Mouse (Mus musculus) embryonic facial prominence, embryonic 11.5 days (tissue): ENCODE data around the gene 1700001P01Rik. TPM values are rescaled to one million over a fixed set of nuclear protein-coding genes. Genes with fewer than 3 reads are reported as not detected.
"Not testable (repeated sequence)": the region's sequence is repeated elsewhere in the genome, so short reads cannot be mapped to it uniquely, and the experiment has no call there.

Experiments
- ATAC-seq: fragments of 200-750 bp; cut with Nextera tagmentation; replicated peaks from 2 replicates; pipeline ENCODE4 v1.8.0; 2017; ENCODE audit warnings: low read depth; ENCODE audit not compliant: insufficient number of reproducible peaks, low FRiP score, low TSS enrichment
- DNase-seq: peaks from one replicate; pipeline ENCODE4 v3.0.0-alpha.2; 2015; ENCODE audit warnings: low spot score
- H3K27ac ChIP-seq: fragments of 300-500 bp; sonication (generic); replicated peaks from 2 replicates; pipeline ENCODE4 v1.5.1; 2014; ENCODE audit warnings: mild to moderate bottlenecking, low read depth, low read length, control low read depth
- H3K27me3 ChIP-seq: fragments of 300-500 bp; sonication (generic); 2 replicates; pipeline ENCODE4 v1.6.1; 2014; ENCODE audit warnings: mild to moderate bottlenecking, low read length, moderate library complexity, mixed read lengths; ENCODE audit not compliant: control insufficient read depth, insufficient read depth
- H3K36me3 ChIP-seq: fragments of 300-500 bp; sonication (generic); replicated peaks from 2 replicates; pipeline ENCODE4 v1.6.1; 2014; ENCODE audit warnings: low read depth, mild to moderate bottlenecking, low read length, moderate library complexity, mixed read lengths; ENCODE audit not compliant: control insufficient read depth, insufficient read depth
- H3K4me1 ChIP-seq: fragments of 300-500 bp; sonication (generic); 2 replicates; pipeline ENCODE4 v1.6.1; 2014; ENCODE audit warnings: low read length, mixed read lengths; ENCODE audit not compliant: control insufficient read depth, insufficient read depth
- H3K4me2 ChIP-seq: fragments of 300-500 bp; sonication (generic); 2 replicates; pipeline ENCODE4 v1.6.1; 2014; ENCODE audit warnings: low read depth, mild to moderate bottlenecking, control low read depth, low read length, moderate library complexity
- H3K4me3 ChIP-seq: fragments of 300-500 bp; sonication (generic); 2 replicates; pipeline ENCODE4 v1.5.1; 2014; ENCODE audit warnings: low read depth, low read length, control low read depth
- H3K9ac ChIP-seq: fragments of 300-500 bp; sonication (generic); replicated peaks from 2 replicates; pipeline ENCODE4 v1.6.1; 2014; ENCODE audit warnings: mild to moderate bottlenecking, control low read depth, low read length
- H3K9me3 ChIP-seq: fragments of 300-500 bp; sonication (generic); replicated peaks from 2 replicates; pipeline ENCODE4 v1.6.1; 2016; ENCODE audit warnings: mild to moderate bottlenecking, low read length, inconsistent platforms, mixed read lengths; ENCODE audit not compliant: control insufficient read depth
- WGBS: fragments of 180-500 bp; shearing (Covaris S2); extraction: QIAGEN DNeasy Blood & Tissue Kit; methylation state at CpG from one replicate; pipeline ENCODE4 v1.1.7; 2014; 5-methylcytosine and 5-hydroxymethylcytosine counted together
- polyA plus RNA-seq: library from polyadenylated mRNA; unstranded; fragments of >200 nt; fragmentation: Nextera tagmentation; extraction: Ambion mirVana; gene quantifications from 2 replicates; pipeline ENCODE4 v1.2.1, GENCODE M21; 2014

1700001P01Rik gene
- polyA plus RNA-seq, 1 experiment from 2014 or later = not detected

GRCm38 (mm10) chr11:97798083-97798435 is 22.3 kb upstream of the 1700001P01Rik start:
- WGBS = 26% methylated on average over 8 of the region's 8 CpGs
- DNase-seq = no peak
- H3K9ac ChIP-seq = no peak overlapping the region
- H3K36me3 ChIP-seq = no peaks in the 10 kb centered on the region
- peak overlapping the region; percentile 87; the same call in 1 of the 2 replicates for H3K4me3 ChIP-seq
- H3K27ac ChIP-seq = no peak overlapping the region
- H3K4me2 ChIP-seq = peak overlapping the region; percentile 10
- H3K4me1 ChIP-seq = peaks cover 6% of the 10 kb centered on the region; the same call in 1 of the 2 replicates
- ATAC-seq = no peak
- H3K27me3 ChIP-seq = no peaks in the 10 kb centered on the region
- no peaks in the 10 kb centered on the region for H3K9me3 ChIP-seq

GRCm38 (mm10) chr11:97797369-97798082 is 21.8 kb upstream of the 1700001P01Rik start:
- H3K4me3 ChIP-seq = no peak overlapping the region
- H3K36me3 ChIP-seq = no peaks in the 10 kb centered on the region
- WGBS = 55% methylated on average over 15 of the region's 15 CpGs
- H3K27me3 ChIP-seq = no peaks in the 10 kb centered on the region
- no peaks in the 10 kb centered on the region for H3K9me3 ChIP-seq
- DNase-seq (no peak), ATAC-seq (no peak)
- H3K9ac ChIP-seq = no peak overlapping the region
- H3K4me1 ChIP-seq = peaks cover 6% of the 10 kb centered on the region; the same call in 1 of the 2 replicates
- H3K4me2 ChIP-seq = no peak overlapping the region
- no peak overlapping the region for H3K27ac ChIP-seq

GRCm38 (mm10) chr11:97796910-97797309 is 21.2 kb upstream of the 1700001P01Rik start:
- Histone ChIP-seq H3K9me3 (no peaks in the 10 kb centered on the region), H3K9ac (no peak overlapping the region), H3K4me3 (no peak overlapping the region), H3K4me1 (peaks cover 6% of the 10 kb centered on the region; the same call in 1 of the 2 replicates), H3K27ac (no peak overlapping the region), H3K36me3 (no peaks in the 10 kb centered on the region), H3K4me2 (no peak overlapping the region), H3K27me3 (no peaks in the 10 kb centered on the region)
- ATAC-seq (no peak), DNase-seq (peak; percentile 78)
- 5% methylated on average over 6 of the region's 6 CpGs for WGBS

- WGBS = 9% methylated on average over 2 of the region's 2 CpGs
- no peaks in the 10 kb centered on the region for H3K27me3 ChIP-seq
- no peak overlapping the region for H3K9ac ChIP-seq
- H3K4me2 ChIP-seq = no peak overlapping the region
- no peaks in the 10 kb centered on the region for H3K4me1 ChIP-seq
- H3K27ac ChIP-seq = no peak overlapping the region
- no peaks in the 10 kb centered on the region for H3K9me3 ChIP-seq
- H3K4me3 ChIP-seq = no peak overlapping the region
- no peaks in the 10 kb centered on the region for H3K36me3 ChIP-seq
- DNase-seq (peak; percentile 83), ATAC-seq (no peak)
These were observed 17.4 kb upstream of the 1700001P01Rik start for GRCm38 (mm10) chr11:97793165-97793564.

- WGBS = 76% methylated on average over 2 of the region's 2 CpGs
- H3K9me3 ChIP-seq, H3K27ac ChIP-seq, H3K27me3 ChIP-seq, ATAC-seq, DNase-seq, H3K4me3 ChIP-seq, H3K4me2 ChIP-seq, H3K36me3 ChIP-seq, H3K4me1 ChIP-seq, H3K9ac ChIP-seq: not testable (repeated sequence)
These were observed 15.2 kb upstream of the 1700001P01Rik start for GRCm38 (mm10) chr11:97790778-97791438.

GRCm38 (mm10) chr11:97789727-97790126 is 14.0 kb upstream of the 1700001P01Rik start:
- no peak for ATAC-seq
- no peaks in the 10 kb centered on the region for H3K4me1 ChIP-seq
- H3K9me3 ChIP-seq = no peaks in the 10 kb centered on the region
- no peak overlapping the region for H3K4me3 ChIP-seq
- no peaks in the 10 kb centered on the region for H3K36me3 ChIP-seq
- H3K4me2 ChIP-seq = no peak overlapping the region
- WGBS = 90% methylated on average over 5 of the region's 5 CpGs
- H3K27ac ChIP-seq = no peak overlapping the region
- no peak for DNase-seq
- H3K9ac ChIP-seq = no peak overlapping the region
- H3K27me3 ChIP-seq = no peaks in the 10 kb centered on the region

GRCm38 (mm10) chr11:97787961-97788360 is 12.2 kb upstream of the 1700001P01Rik start:
- ATAC-seq = no peak
- no peak overlapping the region for H3K27ac ChIP-seq
- H3K4me2 ChIP-seq = no peak overlapping the region
- no peak overlapping the region for H3K9ac ChIP-seq
- no peaks in the 10 kb centered on the region for H3K4me1 ChIP-seq
- no peaks in the 10 kb centered on the region for H3K9me3 ChIP-seq
- no peaks in the 10 kb centered on the region for H3K36me3 ChIP-seq
- no peaks in the 10 kb centered on the region for H3K27me3 ChIP-seq
- 88% methylated on average over 3 of the region's 3 CpGs for WGBS
- DNase-seq = no peak
- H3K4me3 ChIP-seq = no peak overlapping the region

- DNase-seq (no peak), ATAC-seq (no peak)
- H3K9ac ChIP-seq = peak overlapping the region; percentile 70
- H3K27me3 ChIP-seq = no peaks in the 10 kb centered on the region
- no peak overlapping the region for H3K27ac ChIP-seq
- peaks cover 8% of the 10 kb centered on the region; the same call in 1 of the 2 replicates for H3K4me1 ChIP-seq
- peak overlapping the region; percentile 62 for H3K4me2 ChIP-seq
- H3K9me3 ChIP-seq = no peaks in the 10 kb centered on the region
- under 1% methylated on average over 10 of the region's 10 CpGs for WGBS
- H3K36me3 ChIP-seq = peaks cover 14% of the 10 kb centered on the region
- peak overlapping the region; percentile 96 for H3K4me3 ChIP-seq
These were observed 6.8 kb upstream of the 1700001P01Rik start for GRCm38 (mm10) chr11:97782564-97782895.
